Mouse (Mus musculus) testis, adult 2 months (tissue): Measurements from ENCODE around the gene Cmbl.

Source experiments
- CTCF ChIP-seq: fragments of 200-500 bp; IDR thresholded peaks from 2 replicates; pipeline ENCODE4 v1.5.1; 2012; ENCODE audit warnings: low read depth, mild to moderate bottlenecking, inconsistent platforms, low read length, moderate library complexity; ENCODE audit not compliant: control insufficient read depth, insufficient read depth, insufficient replicate concordance
- POLR2A ChIP-seq: fragments of 200-500 bp; IDR thresholded peaks from 2 replicates; pipeline ENCODE4 v1.6.1; 2012; ENCODE audit warnings: low read depth, mild to moderate bottlenecking, inconsistent platforms, low read length, moderate library complexity; ENCODE audit not compliant: control insufficient read depth

DNA sequence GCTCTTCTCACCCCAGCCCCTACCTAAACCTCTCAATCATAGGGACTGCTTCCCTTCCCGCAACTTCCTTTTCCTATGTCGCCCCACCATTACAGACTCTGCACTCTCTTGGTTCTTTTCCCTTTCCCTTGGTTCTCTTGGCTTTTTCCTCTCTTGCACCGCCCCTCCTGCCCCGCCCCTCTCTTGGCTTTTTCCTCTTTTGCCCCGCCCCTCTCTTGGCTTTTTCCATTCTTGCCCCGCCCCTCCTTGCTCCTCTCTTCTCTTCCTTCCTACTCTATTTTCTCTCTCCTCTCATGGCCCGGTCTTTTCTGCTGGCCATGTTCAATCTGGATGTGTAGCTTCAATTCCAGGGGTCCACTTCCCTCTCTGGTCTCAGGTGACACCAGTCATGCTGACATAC is 2.2 kb downstream of the Cmbl start:
- TF ChIP-seq CTCF = no peak
- TF ChIP-seq POLR2A = no peak
